Mouse (Mus musculus) intestine, postnatal 0 days (tissue): ENCODE data around the gene Tyw1. TPM values are rescaled to one million over a fixed set of nuclear protein-coding genes. Genes with fewer than 3 reads are reported as not detected.

Experiments
- ATAC-seq: fragments of 200-750 bp; cut with Nextera tagmentation; 2 replicates; pipeline ENCODE4 v1.8.0; 2017; ENCODE audit warnings: mild to moderate bottlenecking, moderate TSS enrichment, moderate library complexity
- H3K27ac ChIP-seq: fragments of 300-500 bp; sonication (generic); 2 replicates; pipeline ENCODE4 v1.5.1; 2014; ENCODE audit warnings: mild to moderate bottlenecking, low read depth, low read length, moderate library complexity
- H3K27me3 ChIP-seq: fragments of 300-500 bp; sonication (generic); replicated peaks from 2 replicates; pipeline ENCODE4 v1.6.1; 2014; ENCODE audit warnings: low read length, mixed read lengths; ENCODE audit not compliant: control insufficient read depth, insufficient read depth
- H3K36me3 ChIP-seq: fragments of 300-500 bp; sonication (generic); 2 replicates; pipeline ENCODE4 v1.6.1; 2014; ENCODE audit warnings: mild to moderate bottlenecking, moderate library complexity; ENCODE audit not compliant: control insufficient read depth, insufficient read depth
- H3K4me1 ChIP-seq: fragments of 300-500 bp; sonication (generic); replicated peaks from 2 replicates; pipeline ENCODE4 v1.6.1; 2014; ENCODE audit warnings: antibody characterized with exemption, low read length, mixed read lengths; ENCODE audit not compliant: control insufficient read depth, insufficient read depth
- H3K4me2 ChIP-seq: fragments of 300-500 bp; sonication (generic); replicated peaks from 2 replicates; pipeline ENCODE4 v1.6.1; 2014; ENCODE audit warnings: low read depth, mild to moderate bottlenecking, moderate library complexity
- H3K4me3 ChIP-seq: fragments of 300-500 bp; sonication (generic); 2 replicates; pipeline ENCODE4 v1.5.1; 2014; ENCODE audit warnings: low read depth, low read length
- H3K9ac ChIP-seq: fragments of 300-500 bp; sonication (generic); 2 replicates; pipeline ENCODE4 v1.6.1; 2014; ENCODE audit warnings: mild to moderate bottlenecking, low read depth, low read length
- H3K9me3 ChIP-seq: fragments of 300-500 bp; sonication (generic); 2 replicates; pipeline ENCODE4 v1.6.1; 2016; ENCODE audit warnings: mixed run types; ENCODE audit not compliant: control insufficient read depth
- CTCF ChIP-seq: sonication (generic); IDR thresholded peaks from 2 replicates; pipeline ENCODE4 v1.5.1; 2016; ENCODE audit warnings: low read depth, mild to moderate bottlenecking, control low read depth, antibody characterized with exemption, moderate library complexity
- WGBS: fragments of 180-500 bp; shearing (Covaris S2); extraction: QIAGEN DNeasy Blood & Tissue Kit; methylation state at CpG from one replicate; pipeline ENCODE4 v1.1.7; 2014; 5-methylcytosine and 5-hydroxymethylcytosine counted together
- polyA plus RNA-seq: library from polyadenylated mRNA; unstranded; fragments of >200 nt; fragmentation: Nextera tagmentation; extraction: Ambion mirVana; gene quantifications from 2 replicates; pipeline ENCODE4 v1.2.1, GENCODE M21; 2015

Tyw1 gene
- polyA plus RNA-seq, 1 experiment from 2014 or later = 12.0 TPM

DNA sequence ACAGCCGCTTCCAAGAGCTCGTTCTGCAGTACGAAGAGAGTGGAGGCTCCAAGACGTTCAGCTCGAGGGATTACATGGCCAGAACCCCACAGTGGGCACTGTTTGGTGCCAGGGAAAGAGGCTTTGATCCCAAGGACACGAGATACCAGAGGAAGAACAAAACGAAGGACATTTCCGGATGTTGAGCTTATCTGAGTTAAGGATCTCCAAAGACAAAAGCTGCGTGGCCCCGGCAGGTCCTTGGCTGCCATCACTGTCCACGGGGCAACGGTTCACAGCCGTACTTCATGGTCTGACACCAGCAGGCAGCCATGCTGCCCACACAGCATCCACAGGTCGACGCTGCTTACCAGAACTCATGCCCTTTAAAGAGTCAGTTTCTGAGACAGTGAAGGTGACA, 85.2 kb downstream of the Tyw1 start:
- no peak for ATAC-seq
- Histone ChIP-seq H3K9me3 (no peaks in the 10 kb centered on the region), H3K4me1 (no peaks in the 10 kb centered on the region), H3K27me3 (no peaks in the 10 kb centered on the region), H3K27ac (no peak overlapping the region), H3K9ac (no peak overlapping the region), H3K4me3 (no peak overlapping the region), H3K36me3 (peaks cover 35% of the 10 kb centered on the region), H3K4me2 (no peak overlapping the region)
- 93% methylated on average over 15 of the region's 15 CpGs for WGBS
- no peak for TF ChIP-seq CTCF

- WGBS = 86% methylated on average over 7 of the region's 7 CpGs
- H3K4me2 ChIP-seq = no peak overlapping the region
- 0 out of 2 replicates have a peak, but pooled peaks cover 3% of the 10 kb centered on the region for H3K9me3 ChIP-seq
- no peaks in the 10 kb centered on the region for H3K27me3 ChIP-seq
- peaks cover 22% of the 10 kb centered on the region for H3K36me3 ChIP-seq
- no peak overlapping the region for H3K4me3 ChIP-seq
- H3K4me1 ChIP-seq = no peaks in the 10 kb centered on the region
- H3K27ac ChIP-seq = no peak overlapping the region
- TF ChIP-seq CTCF = no peak
- no peak for ATAC-seq
- H3K9ac ChIP-seq = no peak overlapping the region
These were observed 89.6 kb downstream of the Tyw1 start for GRCm38 (mm10) chr5:130344999-130345398.

- Histone ChIP-seq H3K27ac (no peak overlapping the region), H3K4me1 (no peaks in the 10 kb centered on the region), H3K27me3 (no peaks in the 10 kb centered on the region), H3K9me3 (0 out of 2 replicates have a peak, but pooled peaks cover 3% of the 10 kb centered on the region), H3K9ac (no peak overlapping the region), H3K4me2 (no peak overlapping the region), H3K4me3 (no peak overlapping the region), H3K36me3 (peaks cover 14% of the 10 kb centered on the region; the same call in 1 of the 2 replicates)
- ATAC-seq = no peak
- TF ChIP-seq CTCF = no peak
- WGBS = 88% methylated on average over 2 of the region's 2 CpGs
These were observed 90.5 kb downstream of the Tyw1 start for GRCm38 (mm10) chr5:130345871-130346270.

- H3K9ac ChIP-seq = no peak overlapping the region
- ATAC-seq = no peak
- WGBS = 56% methylated on average over 7 of the region's 7 CpGs
These were observed 99.8 kb downstream of the Tyw1 start for GRCm38 (mm10) chr5:130355223-130355622.

GRCm38 (mm10) chr5:130363111-130363510, 107.7 kb downstream of the Tyw1 start:
- 68% methylated on average over 4 of the region's 4 CpGs for WGBS
- no peak for ATAC-seq
- H3K36me3 ChIP-seq = no peaks in the 10 kb centered on the region
- H3K9ac ChIP-seq = no peak overlapping the region
- H3K9me3 ChIP-seq = no peaks in the 10 kb centered on the region
- H3K4me1 ChIP-seq = no peaks in the 10 kb centered on the region
- no peak overlapping the region for H3K27ac ChIP-seq
- H3K4me2 ChIP-seq = no peak overlapping the region
- no peaks in the 10 kb centered on the region for H3K27me3 ChIP-seq
- no peak overlapping the region for H3K4me3 ChIP-seq
- no peak for TF ChIP-seq CTCF

More at GRCm38 (mm10) chr5:130355223-130355622, 99.8 kb downstream of the Tyw1 start:
- no peaks in the 10 kb centered on the region for H3K9me3 ChIP-seq
- no peaks in the 10 kb centered on the region for H3K36me3 ChIP-seq
- no peak overlapping the region for H3K27ac ChIP-seq
- no peak overlapping the region for H3K4me2 ChIP-seq
- H3K4me3 ChIP-seq = no peak overlapping the region
- no peaks in the 10 kb centered on the region for H3K27me3 ChIP-seq
- TF ChIP-seq CTCF = no peak
- H3K4me1 ChIP-seq = no peaks in the 10 kb centered on the region

DNA sequence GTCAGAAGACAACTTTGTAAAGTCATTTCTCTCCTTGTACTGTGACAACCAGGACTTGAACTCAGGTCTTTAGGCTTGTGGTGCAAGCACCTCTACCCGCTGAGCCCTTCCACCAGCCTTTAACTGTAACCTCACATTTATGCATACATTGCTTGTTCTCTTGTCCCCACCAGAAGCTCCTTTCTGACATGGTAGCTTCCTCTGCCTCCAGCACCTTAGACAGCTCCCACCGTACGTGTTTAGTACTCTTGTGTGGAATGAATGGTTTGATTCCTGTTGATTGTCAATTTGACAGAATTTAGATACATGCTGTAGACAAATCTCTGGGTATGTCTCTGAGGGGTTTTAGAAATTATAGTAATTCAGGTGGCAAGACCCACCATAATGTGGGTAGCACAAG, 108.4 kb downstream of the Tyw1 start:
- Histone ChIP-seq H3K36me3 (no peaks in the 10 kb centered on the region), H3K27ac (no peak overlapping the region), H3K27me3 (no peaks in the 10 kb centered on the region), H3K4me3 (no peak overlapping the region), H3K4me2 (no peak overlapping the region), H3K9me3 (no peaks in the 10 kb centered on the region), H3K9ac (no peak overlapping the region), H3K4me1 (no peaks in the 10 kb centered on the region)
- ATAC-seq = no peak
- 31% methylated on average over 3 of the region's 3 CpGs for WGBS
- no peak for TF ChIP-seq CTCF

DNA sequence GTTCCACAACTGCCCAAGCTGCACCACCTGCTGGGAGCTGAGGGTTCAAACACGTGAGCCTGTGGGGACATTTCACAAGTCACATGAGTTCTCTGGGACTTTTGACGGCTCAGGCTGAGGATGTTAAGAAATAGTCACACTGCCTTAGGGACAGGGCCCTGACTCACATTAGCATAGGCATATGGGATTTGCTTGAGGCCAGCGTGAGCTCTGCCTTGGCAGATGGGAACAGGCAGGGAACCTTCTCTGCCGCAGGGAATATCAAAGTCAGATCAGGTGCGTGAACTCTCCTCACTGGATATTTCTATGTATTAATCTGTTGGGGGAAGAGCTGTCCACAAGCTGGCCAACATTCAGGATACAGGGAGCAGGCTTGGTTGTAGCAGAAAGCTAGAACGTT, 112.8 kb downstream of the Tyw1 start:
- Histone ChIP-seq H3K36me3 (no peaks in the 10 kb centered on the region), H3K27ac (no peak overlapping the region), H3K4me1 (no peaks in the 10 kb centered on the region), H3K4me3 (no peak overlapping the region), H3K9me3 (no peaks in the 10 kb centered on the region), H3K9ac (no peak overlapping the region), H3K4me2 (no peak overlapping the region), H3K27me3 (no peaks in the 10 kb centered on the region)
- TF ChIP-seq CTCF = no peak
- 80% methylated on average over 6 of the region's 6 CpGs for WGBS
- no peak for ATAC-seq
